8 mouse cellular contexts compared by ENCODE assay signal in genomic region chr11:87073866-87074440, GRCm38 (mm10). TPM values are rescaled to one million over a fixed set of nuclear protein-coding genes. Genes with fewer than 3 reads are reported as not detected.
A peak's percentile ranks its signal among the peaks of the same experiment; 100 is the strongest.
DNase-seq lines count a peak whose midpoint lies in the region; ATAC-seq and TF ChIP-seq lines count a peak whose summit lies in the region.

Gene Gdpd1, minus strand, starts transcription at chr11:87074062.

- intact Hi-C loops in heart, adult 2 months (cut with DNase I): no loop called here

- peaks cover 4% of the 10 kb centered on the region; the same call in 1 of the 2 replicates for H3K4me1 ChIP-seq in embryonic facial prominence, embryonic 14.5 days (ENCODE audit: control insufficient read depth, insufficient read depth, low read length)
- H3K4me1 ChIP-seq in heart, adult 2 months (ENCODE audit: control insufficient read depth, insufficient read depth, low read length): no peaks in the 10 kb centered on the region
- H3K4me1 ChIP-seq in limb, embryonic 13.5 days: peaks cover 11% of the 10 kb centered on the region
- H3K4me1 ChIP-seq in midbrain, embryonic 16.5 days (ENCODE audit: control insufficient read depth, insufficient read depth, low read length): peaks cover 33% of the 10 kb centered on the region

- peak; percentile 90 for DNase-seq in 3134 (ENCODE audit: extremely low read depth, insufficient read length, low spot score)
- peak; percentile 73 for DNase-seq in adrenal gland, postnatal 4 days (ENCODE audit: low spot score in 2 of 2)
- peak; percentile 96 for DNase-seq in embryonic facial prominence, embryonic 14.5 days (ENCODE audit: low spot score)
- DNase-seq in heart, adult 2 months: peak; percentile 89 to 91
- peak; percentile 56 to 69 for DNase-seq in kidney, adult 8-10 months
- DNase-seq in spleen, postnatal 14 days (ENCODE audit: low spot score in 2 of 2): peak; percentile 69 to 76

- TF ChIP-seq CTCF in heart, adult 2 months (IDR thresholded peaks at IDR 0.05): peak; percentile 55

- under 1% methylated on average over 43 of the region's 43 CpGs for WGBS in embryonic facial prominence, embryonic 14.5 days
- under 1% methylated on average over 43 of the region's 43 CpGs for WGBS in heart, adult 2 months
- 1% methylated on average over 43 of the region's 43 CpGs for WGBS in limb, embryonic 13.5 days
- under 1% methylated on average over 43 of the region's 43 CpGs for WGBS in midbrain, embryonic 16.5 days

- H3K36me3 ChIP-seq in embryonic facial prominence, embryonic 14.5 days (ENCODE audit: control insufficient read depth, insufficient read depth, low read length): peaks cover 23% of the 10 kb centered on the region
- no peaks in the 10 kb centered on the region; the same call in none of the 2 replicates for H3K36me3 ChIP-seq in heart, adult 2 months (ENCODE audit: control insufficient read depth, insufficient read depth, low read length)
- H3K36me3 ChIP-seq in limb, embryonic 13.5 days: peaks cover 27% of the 10 kb centered on the region
- peaks cover 5% of the 10 kb centered on the region; the same call in 1 of the 2 replicates for H3K36me3 ChIP-seq in midbrain, embryonic 16.5 days (ENCODE audit: control insufficient read depth, insufficient read depth, low read length)

- H3K4me3 ChIP-seq in embryonic facial prominence, embryonic 14.5 days (ENCODE audit: low read depth, low read length): peak within 1 kb of the TSS; percentile 66
- H3K4me3 ChIP-seq in heart, adult 2 months: peak within 1 kb of the TSS; percentile 83
- peak within 1 kb of the TSS; percentile 67 for H3K4me3 ChIP-seq in limb, embryonic 13.5 days
- peak within 1 kb of the TSS; percentile 72 for H3K4me3 ChIP-seq in midbrain, embryonic 16.5 days (ENCODE audit: low read depth, low read length)

- H3K27ac ChIP-seq in embryonic facial prominence, embryonic 14.5 days (replicated peaks; ENCODE audit: low read depth, low read length): peak within 1 kb of the TSS; percentile 77
- peak within 1 kb of the TSS; percentile 77 for H3K27ac ChIP-seq in heart, adult 2 months
- H3K27ac ChIP-seq in limb, embryonic 13.5 days: peak within 1 kb of the TSS; percentile 70; the same call in 1 of the 2 replicates
- peak within 1 kb of the TSS; percentile 95 for H3K27ac ChIP-seq in midbrain, embryonic 16.5 days (ENCODE audit: low read length)

- H3K79me2 ChIP-seq in heart, adult 2 months (replicated peaks; ENCODE audit: control insufficient read depth, insufficient read depth, low read length): 0 out of 2 replicates have a peak, but pooled peaks cover 2% of the 10 kb centered on the region

- H3K9ac ChIP-seq in embryonic facial prominence, embryonic 14.5 days (ENCODE audit: low read depth, low read length): peak within 1 kb of the TSS; percentile 78
- peak within 1 kb of the TSS; percentile 64 for H3K9ac ChIP-seq in heart, adult 2 months (ENCODE audit: low read depth, low read length)
- peak within 1 kb of the TSS; percentile 83 for H3K9ac ChIP-seq in limb, embryonic 13.5 days
- H3K9ac ChIP-seq in midbrain, embryonic 16.5 days (ENCODE audit: low read depth, low read length): peak within 1 kb of the TSS; percentile 85

- TF ChIP-seq EP300 in heart, adult 2 months (IDR thresholded peaks at IDR 0.05; ENCODE audit: insufficient read depth, low read depth, low read length): no peak

- H3K27me3 ChIP-seq in embryonic facial prominence, embryonic 14.5 days (replicated peaks; ENCODE audit: control insufficient read depth, insufficient read depth, low read length): no peaks in the 10 kb centered on the region
- H3K27me3 ChIP-seq in heart, adult 2 months (ENCODE audit: control insufficient read depth, insufficient read depth, low read length): no peaks in the 10 kb centered on the region
- no peaks in the 10 kb centered on the region for H3K27me3 ChIP-seq in limb, embryonic 13.5 days
- H3K27me3 ChIP-seq in midbrain, embryonic 16.5 days (ENCODE audit: control insufficient read depth, insufficient read depth, low read depth, low read length): no peaks in the 10 kb centered on the region

- peak; percentile 96 for ATAC-seq in embryonic facial prominence, embryonic 14.5 days (ENCODE audit: low read depth)
- ATAC-seq in limb, embryonic 13.5 days (ENCODE audit: low FRiP score, low read depth): peak; percentile 93
- peak; percentile 98 for ATAC-seq in midbrain, embryonic 16.5 days

- peak within 1 kb of the TSS; percentile 98 for H3K4me2 ChIP-seq in embryonic facial prominence, embryonic 14.5 days (ENCODE audit: low read depth, low read length)
- H3K4me2 ChIP-seq in limb, embryonic 13.5 days (replicated peaks): peak within 1 kb of the TSS; percentile 94
- peak within 1 kb of the TSS; percentile 66 for H3K4me2 ChIP-seq in midbrain, embryonic 16.5 days (ENCODE audit: low read length)

- no peaks in the 10 kb centered on the region for H3K9me3 ChIP-seq in embryonic facial prominence, embryonic 14.5 days (ENCODE audit: control insufficient read depth, low read length)
- no peaks in the 10 kb centered on the region for H3K9me3 ChIP-seq in limb, embryonic 13.5 days
- H3K9me3 ChIP-seq in midbrain, embryonic 16.5 days (replicated peaks; ENCODE audit: control insufficient read depth, low read length, poor library complexity, severe bottlenecking): no peaks in the 10 kb centered on the region

- peak; percentile 85 for TF ChIP-seq POLR2A in heart, adult 2 months (IDR thresholded peaks at IDR 0.05; ENCODE audit: insufficient read depth, low read depth, low read length)

RNA-seq across cellular contexts. Expression of gene Gdpd1, which starts in this region (rescaled TPM):
- total RNA-seq in adrenal gland, postnatal 4 days (2021): 1 to 10 TPM; 7.8 to 9.6 TPM
- polyA plus RNA-seq in embryonic facial prominence, embryonic 14.5 days (2014; fragmentation: Nextera tagmentation; extraction: Ambion mirVana): 20.3 and 22.8 TPM in 2 replicates
- total RNA-seq in heart, adult 2 months (2021): 10 to 100 TPM; 12.0 to 12.5 TPM
- polyA plus RNA-seq in heart, adult 2 months (2012; rRNA removed): 7.4 and 12.6 TPM in 2 replicates
- 26.8 and 28.3 TPM in 2 replicates for polyA plus RNA-seq in limb, embryonic 13.5 days (2015; fragmentation: Nextera tagmentation; extraction: Ambion mirVana)
- 177 and 178 TPM in 2 replicates for polyA plus RNA-seq in midbrain, embryonic 16.5 days (2015; fragmentation: Nextera tagmentation; extraction: Ambion mirVana)

Comparison
In these comparisons a context has a peak if more than half of its experiments do, and no peak if none do; other contexts are left out.
1. Peak in every context shown above with its lines: DNase-seq, ATAC-seq, H3K4me3 ChIP-seq and H3K27ac ChIP-seq.